Mouse (Mus musculus) gastrocnemius, postnatal 25 days (tissue): ENCODE results near the gene Ceacam19. TPM values are rescaled to one million over a fixed set of nuclear protein-coding genes. Genes with fewer than 3 reads are reported as not detected.
A peak's percentile ranks its signal among the peaks of the same experiment; 100 is the strongest.

Experiments used
- DNase-seq: peaks from one replicate; pipeline ENCODE4 v3.0.0; 2022
- total RNA-seq, 2 experiments: library from RNA; stranded (reverse); gene quantifications; 1 replicate in 1 of 2; 2 replicates in 1 of 2; pipeline ENCODE4 v1.2.3; 2021

Gene Ceacam19
- total RNA-seq, 2 experiments from 2014 or later, result not detected

- no peak for DNase-seq
Observed at GRCm38 (mm10) chr7:19880754-19881153, 7.0 kb downstream of the Ceacam19 start.

GRCm38 (mm10) chr7:19876781-19877425 lies 10.9 kb downstream of the Ceacam19 start:
- DNase-seq, result no peak

- DNase-seq, result no peak
Observed at GRCm38 (mm10) chr7:19875948-19876682, 11.7 kb downstream of the Ceacam19 start.

GRCm38 (mm10) chr7:19871943-19872601 lies 15.7 kb downstream of the Ceacam19 start:
- no peak for DNase-seq

GRCm38 (mm10) chr7:19871137-19871621 lies 16.6 kb downstream of the Ceacam19 start:
- no peak for DNase-seq

GRCm38 (mm10) chr7:19867751-19868399 lies 19.9 kb downstream of the Ceacam19 start:
- no peak for DNase-seq

- DNase-seq, result no peak
Observed at GRCm38 (mm10) chr7:19866490-19866889, 21.3 kb downstream of the Ceacam19 start.

GRCm38 (mm10) chr7:19865246-19866036 lies 22.3 kb downstream of the Ceacam19 start:
- no peak for DNase-seq

- DNase-seq, result no peak
Observed at GRCm38 (mm10) chr7:19864241-19864640, 23.5 kb downstream of the Ceacam19 start.

- no peak for DNase-seq
Observed at GRCm38 (mm10) chr7:19861199-19861598, 26.6 kb downstream of the Ceacam19 start, which contains the start of gene Ceacam16. Ceacam16 (minus strand) TSS chr7:19861299.

GRCm38 (mm10) chr7:19859740-19860139 lies 28.0 kb downstream of the Ceacam19 start:
- DNase-seq, result no peak

- no peak for DNase-seq
Observed at GRCm38 (mm10) chr7:19856283-19856682, 31.5 kb downstream of the Ceacam19 start.

- no peak for DNase-seq
Observed at GRCm38 (mm10) chr7:19855663-19856062, 32.1 kb downstream of the Ceacam19 start.

- no peak for DNase-seq
Observed at GRCm38 (mm10) chr7:19853526-19853925, 34.2 kb downstream of the Ceacam19 start.

GRCm38 (mm10) chr7:19851858-19852570 lies 35.8 kb downstream of the Ceacam19 start, which contains the start of gene Gm19345:
Gm19345 (plus strand) TSS chr7:19852003.
- no peak for DNase-seq

- no peak for DNase-seq
Observed at GRCm38 (mm10) chr7:19844521-19845171, 43.1 kb downstream of the Ceacam19 start.

- peak; percentile 51 for DNase-seq
Observed at GRCm38 (mm10) chr7:19843561-19843960, 44.2 kb downstream of the Ceacam19 start.

- DNase-seq, result no peak
Observed at GRCm38 (mm10) chr7:19842885-19843504, 44.8 kb downstream of the Ceacam19 start.

GRCm38 (mm10) chr7:19841686-19842413 lies 45.9 kb downstream of the Ceacam19 start:
- DNase-seq, result no peak
